Comparison of ENCODE assay signal across 15 mouse cellular contexts in the genomic region with DNA sequence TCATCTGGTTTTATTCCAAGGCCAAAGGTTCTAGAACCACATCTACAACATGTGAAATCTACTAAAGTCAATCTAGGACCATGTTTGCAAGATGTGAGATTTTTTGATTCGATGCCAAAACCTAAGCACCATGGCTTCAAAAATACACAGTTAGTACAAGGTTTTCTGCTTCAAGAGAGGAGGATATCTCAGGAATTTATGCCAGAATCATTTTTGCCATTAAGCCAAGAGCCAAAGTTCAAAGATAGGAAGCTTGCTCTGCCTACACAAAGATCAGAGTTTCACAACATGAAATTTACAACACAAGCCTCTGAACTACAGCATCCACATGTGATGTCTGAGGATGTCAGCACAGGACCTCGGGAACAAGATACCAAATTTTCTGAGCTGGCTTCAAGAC.
"Had no signal": no experiment of that assay in that cellular context is flagged by ENCODE, and none has a peak within 500 bp of the region (broad histone marks: within the 10 kb centered on the region; RNA-seq: fewer than 3 reads in every experiment).

No protein-coding gene starts in this region.

- H3K27ac ChIP-seq: neural tube, embryonic 15.5 days; stomach, embryonic 15.5 days; stomach, postnatal 0 days had no signal

- DNase-seq: retina, postnatal 1 day; right cerebral cortex, adult 18-20 months; right cerebral cortex, postnatal 14 days; right cerebral cortex, postnatal 25 days; right cerebral cortex, postnatal 4 days; spleen, adult 18-20 months; thymus, adult 18-20 months; thymus, adult 2 months; thymus, postnatal 14 days; thymus, postnatal 25 days; thymus, postnatal 36 days; thymus, postnatal 4 days had no signal

- H3K9ac ChIP-seq: neural tube, embryonic 15.5 days; stomach, embryonic 15.5 days had no signal

- H3K4me3 ChIP-seq: neural tube, embryonic 15.5 days; stomach, embryonic 15.5 days had no signal

- H3K9me3 ChIP-seq: neural tube, embryonic 15.5 days; stomach, embryonic 15.5 days had no signal

- H3K4me2 ChIP-seq: neural tube, embryonic 15.5 days; stomach, embryonic 15.5 days had no signal

- H3K36me3 ChIP-seq: neural tube, embryonic 15.5 days; stomach, embryonic 15.5 days had no signal

- H3K27me3 ChIP-seq: neural tube, embryonic 15.5 days; stomach, embryonic 15.5 days had no signal

- H3K4me1 ChIP-seq: neural tube, embryonic 15.5 days; stomach, embryonic 15.5 days had no signal
